Mouse (Mus musculus) liver, embryonic 16.5 days (tissue): ENCODE results near the gene Zfp652. TPM values are rescaled to one million over a fixed set of nuclear protein-coding genes. Genes with fewer than 3 reads are reported as not detected.

Experiments used
- ATAC-seq: fragments of 200-750 bp; cut with Nextera tagmentation; 2 replicates; pipeline ENCODE4 v1.8.0; 2017; ENCODE audit warnings: low read depth, mild to moderate bottlenecking, moderate number of reproducible peaks, moderate library complexity
- H3K27ac ChIP-seq: fragments of 300-500 bp; sonication (generic); 2 replicates; pipeline ENCODE4 v1.5.1; 2014; ENCODE audit warnings: mild to moderate bottlenecking, low read length
- H3K27me3 ChIP-seq: fragments of 300-500 bp; sonication (generic); 2 replicates; pipeline ENCODE4 v1.6.1; 2014; ENCODE audit warnings: low read depth, low read length, mixed read lengths; ENCODE audit not compliant: control insufficient read depth, insufficient read depth
- H3K36me3 ChIP-seq: fragments of 300-500 bp; sonication (generic); 2 replicates; pipeline ENCODE4 v1.6.1; 2014; ENCODE audit warnings: mild to moderate bottlenecking; ENCODE audit not compliant: control insufficient read depth, insufficient read depth
- H3K4me1 ChIP-seq: fragments of 300-500 bp; sonication (generic); 2 replicates; pipeline ENCODE4 v1.6.1; 2014; ENCODE audit warnings: low read depth, low read length, mixed read lengths; ENCODE audit not compliant: control insufficient read depth
- H3K4me2 ChIP-seq: fragments of 300-500 bp; sonication (generic); 2 replicates; pipeline ENCODE4 v1.6.1; 2014; ENCODE audit warnings: low read depth, low read length, mixed read lengths
- H3K4me3 ChIP-seq: fragments of 300-500 bp; sonication (generic); 2 replicates; pipeline ENCODE4 v1.5.1; 2014; ENCODE audit warnings: low read depth, mild to moderate bottlenecking, low read length
- H3K9ac ChIP-seq: fragments of 300-500 bp; sonication (generic); 2 replicates; pipeline ENCODE4 v1.6.1; 2014; ENCODE audit warnings: low read depth, low read length
- H3K9me3 ChIP-seq: fragments of 300-500 bp; sonication (generic); replicated peaks from 2 replicates; pipeline ENCODE4 v1.6.1; 2016; ENCODE audit warnings: low read length; ENCODE audit not compliant: control insufficient read depth
- WGBS: fragments of 180-500 bp; shearing (Covaris S2); extraction: QIAGEN DNeasy Blood & Tissue Kit; methylation state at CpG from one replicate; pipeline ENCODE4 v1.1.7; 2014; ENCODE audit not compliant: insufficient replicate concordance; 5-methylcytosine and 5-hydroxymethylcytosine counted together
- polyA plus RNA-seq: library from polyadenylated mRNA; unstranded; fragments of >200 nt; fragmentation: Nextera tagmentation; extraction: Ambion mirVana; gene quantifications from 2 replicates; pipeline ENCODE4 v1.2.1, GENCODE M21; 2015

Gene Zfp652
- polyA plus RNA-seq, 1 experiment from 2014 or later: 5.8 TPM

DNA sequence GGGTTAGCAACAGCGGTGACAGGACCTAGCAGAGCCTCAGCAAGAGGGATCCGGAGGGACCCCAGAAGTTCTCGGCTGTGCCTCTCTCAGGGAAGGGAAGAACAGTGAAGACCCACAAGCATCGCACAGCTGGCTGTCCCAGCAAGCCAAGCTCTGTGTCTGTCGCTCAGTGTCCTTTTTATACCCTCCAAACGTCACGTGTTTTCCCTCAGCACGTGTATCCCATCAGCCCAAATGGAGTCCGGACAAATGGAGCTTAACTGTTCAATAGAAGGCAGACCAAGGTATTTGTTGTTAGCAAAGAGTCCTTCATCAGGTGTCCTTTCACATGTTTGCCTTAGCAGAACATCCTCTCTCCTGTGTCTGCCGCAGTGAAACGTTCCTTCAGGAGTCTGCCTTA, 69.1 kb downstream of the Zfp652 start:
- peaks cover 34% of the 10 kb centered on the region for H3K4me1 ChIP-seq
- H3K4me3 ChIP-seq: no peak overlapping the region
- no peak overlapping the region for H3K9ac ChIP-seq
- no peaks in the 10 kb centered on the region for H3K36me3 ChIP-seq
- WGBS: 85% methylated on average over 11 of the region's 11 CpGs
- no peaks in the 10 kb centered on the region for H3K27me3 ChIP-seq
- ATAC-seq: no peak
- no peak overlapping the region for H3K4me2 ChIP-seq
- H3K27ac ChIP-seq: no peak overlapping the region
- peaks cover 7% of the 10 kb centered on the region for H3K9me3 ChIP-seq

DNA sequence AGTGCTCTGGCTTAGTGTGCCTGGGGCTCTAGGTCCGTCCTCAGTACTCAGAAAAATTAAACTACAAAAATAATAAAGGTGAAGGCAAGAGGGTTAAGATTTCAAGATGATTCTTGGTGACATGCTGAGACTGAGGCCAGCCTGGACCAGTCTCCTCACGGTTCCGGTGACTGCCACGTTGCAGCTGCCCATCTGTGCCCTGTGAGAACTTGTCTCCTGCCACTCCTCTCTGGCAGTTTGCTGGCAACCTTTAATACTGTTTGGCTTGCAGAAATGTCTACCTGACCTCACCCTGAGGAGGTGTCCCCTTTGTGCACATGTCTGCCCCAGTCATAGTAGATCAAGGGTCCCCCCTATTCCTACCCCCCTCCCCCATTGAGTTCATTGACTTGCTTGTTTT, 71.0 kb downstream of the Zfp652 start:
- Histone ChIP-seq H3K27me3 (no peaks in the 10 kb centered on the region), H3K4me1 (peaks cover 15% of the 10 kb centered on the region), H3K9ac (no peak overlapping the region), H3K4me3 (no peak overlapping the region), H3K9me3 (peaks cover 7% of the 10 kb centered on the region), H3K27ac (no peak overlapping the region), H3K4me2 (no peak overlapping the region), H3K36me3 (no peaks in the 10 kb centered on the region)
- no peak for ATAC-seq
- WGBS: 74% methylated on average over 4 of the region's 4 CpGs

DNA sequence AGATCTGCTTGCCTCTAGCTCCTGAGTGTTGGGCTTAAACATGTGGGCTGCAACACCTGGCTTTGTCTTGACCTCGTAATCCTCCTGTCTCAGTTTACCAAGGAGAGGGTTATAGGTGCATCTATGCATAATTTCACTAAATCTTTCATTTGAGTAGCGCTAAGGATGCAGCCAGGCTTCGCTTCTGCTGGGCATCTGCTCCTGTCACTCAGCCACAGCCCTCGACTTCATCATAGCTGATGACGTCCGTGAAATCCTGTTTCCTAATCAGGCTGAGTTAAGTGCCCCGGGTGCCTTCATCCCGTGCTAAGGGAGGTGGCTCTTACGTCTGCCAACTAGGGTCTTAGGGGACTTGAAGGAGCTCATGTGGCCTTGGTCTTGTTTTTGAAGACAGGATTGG, 71.5 kb downstream of the Zfp652 start:
- no peak overlapping the region for H3K4me3 ChIP-seq
- no peak for ATAC-seq
- WGBS: 75% methylated on average over 9 of the region's 9 CpGs

DNA sequence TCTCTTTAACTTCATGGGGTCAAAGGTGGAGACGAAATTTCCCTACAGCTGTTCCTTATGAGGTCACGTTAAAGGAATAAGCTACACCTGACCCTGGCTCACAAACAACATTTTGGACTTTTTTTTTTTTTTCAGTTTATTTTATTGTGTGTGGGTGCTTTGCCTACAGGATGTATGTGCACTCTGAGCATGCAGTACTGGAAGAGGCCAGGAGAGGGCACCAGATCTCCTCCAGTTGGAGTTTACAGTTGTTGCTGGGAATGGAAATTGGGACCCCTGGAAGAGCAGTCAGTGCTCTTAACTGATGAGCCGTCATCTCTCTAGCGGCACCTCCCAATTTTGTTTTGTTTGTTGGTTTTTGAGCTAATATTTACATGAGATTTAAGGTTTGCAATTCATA, 73.2 kb downstream of the Zfp652 start:
- Histone ChIP-seq H3K4me1 (peaks cover 5% of the 10 kb centered on the region; the same call in 1 of the 2 replicates), H3K9me3 (peaks cover 7% of the 10 kb centered on the region), H3K36me3 (no peaks in the 10 kb centered on the region), H3K4me2 (no peak overlapping the region), H3K27ac (no peak overlapping the region), H3K9ac (no peak overlapping the region), H3K4me3 (no peak overlapping the region), H3K27me3 (no peaks in the 10 kb centered on the region)
- ATAC-seq: no peak
- 82% methylated on average over 4 of the region's 4 CpGs for WGBS

More for the DNA sequence above, 71.5 kb downstream of the Zfp652 start:
- H3K36me3 ChIP-seq: no peaks in the 10 kb centered on the region
- H3K9ac ChIP-seq: no peak overlapping the region
- no peaks in the 10 kb centered on the region for H3K27me3 ChIP-seq
- H3K9me3 ChIP-seq: peaks cover 7% of the 10 kb centered on the region
- H3K27ac ChIP-seq: no peak overlapping the region
- no peak overlapping the region for H3K4me2 ChIP-seq
- H3K4me1 ChIP-seq: peaks cover 10% of the 10 kb centered on the region

DNA sequence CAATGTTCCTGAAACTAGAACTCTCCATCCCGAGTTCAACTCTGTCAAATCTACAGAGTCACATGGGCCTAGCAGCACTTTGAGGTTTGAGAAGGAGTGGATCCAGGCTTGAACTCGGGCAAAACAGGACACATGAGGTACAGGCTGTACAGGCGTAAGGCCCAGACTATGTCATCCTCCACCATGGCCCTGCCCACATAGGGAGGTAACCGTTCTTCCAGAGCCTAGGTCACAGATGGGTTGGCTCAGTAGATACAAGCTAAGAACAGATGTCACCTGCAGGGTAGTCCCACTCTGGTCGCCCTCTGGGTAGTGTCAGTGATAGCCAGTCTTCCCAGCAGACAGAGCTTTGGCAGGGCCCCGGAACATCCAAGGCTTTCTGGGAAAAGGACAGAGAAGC, 74.0 kb downstream of the Zfp652 start:
- 75% methylated on average over 6 of the region's 6 CpGs for WGBS
- Histone ChIP-seq H3K9me3 (peaks cover 7% of the 10 kb centered on the region), H3K4me1 (peaks cover 5% of the 10 kb centered on the region; the same call in 1 of the 2 replicates), H3K9ac (no peak overlapping the region), H3K27me3 (no peaks in the 10 kb centered on the region), H3K4me3 (no peak overlapping the region), H3K36me3 (no peaks in the 10 kb centered on the region; the same call in 1 of the 2 replicates), H3K27ac (no peak overlapping the region), H3K4me2 (no peak overlapping the region)
- no peak for ATAC-seq

DNA sequence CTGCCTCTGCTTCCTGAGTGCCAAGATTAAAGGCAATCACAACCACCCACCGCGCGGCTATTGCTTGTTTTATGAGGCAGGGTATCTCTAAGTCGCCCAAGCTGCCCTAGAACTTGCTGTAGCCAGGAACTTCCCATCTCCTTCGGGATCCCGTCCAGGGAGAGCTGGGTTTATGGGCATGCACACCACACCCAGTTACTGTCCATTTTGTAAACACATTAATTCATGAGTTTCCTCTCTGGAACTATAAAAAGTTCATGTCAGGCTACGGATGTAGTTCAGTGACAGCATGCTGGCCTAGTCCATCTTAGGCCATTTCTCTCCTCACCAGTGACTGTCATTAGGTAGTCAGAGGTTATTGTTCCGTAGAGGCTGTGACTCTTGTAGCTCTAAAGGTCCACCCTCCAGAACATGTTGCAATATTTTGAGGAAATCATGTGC, 77.0 kb downstream of the Zfp652 start:
- H3K9ac ChIP-seq: no peak overlapping the region
- no peak for ATAC-seq
- WGBS: 72% methylated on average over 8 of the region's 8 CpGs
- no peaks in the 10 kb centered on the region; the same call in 1 of the 2 replicates for H3K36me3 ChIP-seq
- H3K9me3 ChIP-seq: peaks cover 7% of the 10 kb centered on the region
- no peak overlapping the region for H3K4me2 ChIP-seq
- H3K27ac ChIP-seq: no peak overlapping the region
- peaks cover 26% of the 10 kb centered on the region for H3K4me1 ChIP-seq
- H3K27me3 ChIP-seq: no peaks in the 10 kb centered on the region
- no peak overlapping the region for H3K4me3 ChIP-seq

DNA sequence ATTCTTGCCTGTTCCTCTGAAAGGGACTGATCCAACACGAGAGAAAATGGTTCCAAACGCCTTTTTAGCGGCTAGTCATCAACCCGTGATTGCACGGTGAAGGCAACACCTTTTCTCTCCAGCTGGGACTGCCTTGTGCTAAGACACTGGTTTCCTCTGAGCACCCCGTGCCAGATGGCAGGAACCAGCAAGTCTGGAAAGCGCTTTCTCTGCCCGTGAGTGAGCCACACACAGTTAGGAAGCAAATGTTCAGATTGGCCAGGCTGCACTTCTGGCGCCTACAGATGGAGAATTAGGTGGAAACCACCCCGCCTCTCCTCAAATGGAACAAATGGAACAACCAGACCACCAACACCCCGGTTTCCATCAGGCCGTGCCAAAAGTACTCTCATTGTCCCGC, 79.3 kb downstream of the Zfp652 start:
- Histone ChIP-seq H3K9ac (no peak overlapping the region), H3K27ac (no peak overlapping the region), H3K4me3 (no peak overlapping the region), H3K27me3 (peaks cover 19% of the 10 kb centered on the region), H3K4me1 (peaks cover 27% of the 10 kb centered on the region), H3K36me3 (no peaks in the 10 kb centered on the region; the same call in 1 of the 2 replicates), H3K4me2 (no peak overlapping the region), H3K9me3 (no peaks in the 10 kb centered on the region)
- ATAC-seq: no peak
- 80% methylated on average over 13 of the region's 13 CpGs for WGBS

DNA sequence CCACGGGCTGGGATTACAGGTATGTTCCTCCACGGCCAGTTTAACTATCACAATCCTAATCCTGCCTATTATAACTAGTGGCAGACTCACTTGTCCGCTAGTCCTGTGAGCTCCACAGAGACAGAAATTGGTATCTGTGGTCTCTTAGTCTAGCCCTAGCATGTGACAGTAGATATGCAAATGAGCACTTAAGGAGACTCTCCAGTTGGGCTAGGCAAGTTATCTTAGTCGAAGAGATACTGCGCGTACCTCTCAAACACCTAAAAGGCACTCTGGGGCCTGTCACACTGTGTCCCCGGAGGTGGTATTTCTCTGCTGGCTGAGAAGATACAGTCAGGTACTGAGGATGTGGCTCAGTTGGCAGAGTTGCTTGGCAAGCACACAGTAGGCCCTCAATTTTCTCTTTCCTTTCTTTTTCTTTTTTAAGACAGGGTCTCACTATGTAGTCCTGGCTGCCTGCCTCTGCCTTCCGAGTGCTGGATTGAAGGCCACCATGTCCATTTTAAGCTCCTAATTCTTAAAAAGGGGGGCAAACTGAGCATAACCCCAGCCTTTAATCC, 80.6 kb downstream of the Zfp652 start:
- Histone ChIP-seq H3K4me1 (peaks cover 28% of the 10 kb centered on the region), H3K4me2 (peak overlapping the region; percentile 45), H3K9ac (peak overlapping the region; percentile 59), H3K27ac (peak overlapping the region; percentile 85), H3K4me3 (peak overlapping the region; percentile 18; the same call in 1 of the 2 replicates), H3K36me3 (no peaks in the 10 kb centered on the region; the same call in 1 of the 2 replicates), H3K9me3 (no peaks in the 10 kb centered on the region), H3K27me3 (peaks cover 29% of the 10 kb centered on the region)
- 37% methylated on average over 8 of the region's 8 CpGs for WGBS
- peak; percentile 94 for ATAC-seq

DNA sequence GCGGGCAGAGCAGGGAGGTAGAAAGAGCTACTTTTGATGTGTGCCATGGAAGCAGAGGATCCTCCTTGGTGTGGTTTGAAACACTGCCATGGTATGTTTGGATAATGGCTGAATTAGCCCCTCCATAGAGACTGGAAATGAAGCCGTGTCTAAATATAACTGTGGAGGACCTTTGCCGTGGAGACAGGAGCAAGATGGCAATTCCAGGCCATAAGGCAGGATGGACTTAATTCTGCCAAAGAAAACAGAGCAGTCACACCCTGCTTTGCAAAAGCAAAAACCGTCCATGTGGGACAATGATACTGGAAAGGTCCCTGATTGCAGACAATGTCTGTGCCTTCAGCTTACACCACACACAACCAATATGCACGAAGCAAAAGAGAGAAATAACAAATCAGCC, 81.7 kb downstream of the Zfp652 start:
- Histone ChIP-seq H3K9me3 (no peaks in the 10 kb centered on the region), H3K4me3 (no peak overlapping the region), H3K36me3 (no peaks in the 10 kb centered on the region; the same call in 1 of the 2 replicates), H3K27ac (no peak overlapping the region), H3K9ac (no peak overlapping the region), H3K4me2 (no peak overlapping the region), H3K27me3 (peaks cover 36% of the 10 kb centered on the region), H3K4me1 (peaks cover 28% of the 10 kb centered on the region)
- WGBS: 64% methylated on average over 5 of the region's 5 CpGs
- ATAC-seq: no peak
